Mouse (Mus musculus) bone marrow macrophage, adult 2 months (primary cell): ENCODE measurements at regions not wholly inside any gene's neighbourhood (a gene's known extent, or its start where the extent isn't known, plus 50 kb on each side); places are given as distances from the start of the nearest gene placed in this dataset.

Experiments
- CTCF ChIP-seq: IDR thresholded peaks from 2 replicates; pipeline ENCODE4 v1.5.1; 2012; ENCODE audit warnings: low read depth, mild to moderate bottlenecking, low read length, moderate library complexity
- POLR2A ChIP-seq: IDR thresholded peaks from 2 replicates; pipeline ENCODE4 v1.6.1; 2012; ENCODE audit warnings: mild to moderate bottlenecking, low read depth, low read length, borderline replicate concordance

DNA sequence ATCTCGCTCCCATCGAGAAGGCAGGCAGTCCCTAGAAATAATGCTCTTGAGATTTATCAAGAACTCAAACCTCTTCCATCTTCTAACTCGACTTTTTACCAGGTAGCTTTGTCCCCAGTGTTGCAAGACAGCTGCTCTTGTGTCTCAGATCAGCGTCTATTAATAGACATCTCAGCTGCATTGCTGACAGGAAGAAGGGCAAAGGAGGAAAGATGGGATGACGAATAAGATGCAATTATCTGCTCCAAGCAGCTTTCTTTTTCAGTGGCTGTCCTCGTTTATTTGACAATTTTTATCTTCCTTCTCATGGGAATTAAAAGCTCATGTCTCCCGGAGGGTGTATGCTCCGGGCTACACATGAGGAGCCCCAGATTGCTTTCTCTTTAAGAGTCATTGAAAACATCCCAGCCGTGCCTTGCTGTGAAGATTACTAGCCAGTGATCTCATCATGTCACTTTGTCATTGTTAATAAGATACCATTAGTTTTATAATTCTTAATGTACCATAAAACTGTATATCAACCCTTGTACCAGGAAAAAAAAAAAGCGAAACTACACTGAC lies 299.9 kb upstream of the Eci2 start:
- no peak for TF ChIP-seq POLR2A
- TF ChIP-seq CTCF, result no peak
